Mouse (Mus musculus) hematopoietic stem cell, adult 5-6 weeks (primary cell): Measurements from ENCODE around the gene Rnf41. TPM values are rescaled to one million over a fixed set of nuclear protein-coding genes. Genes with fewer than 3 reads are reported as not detected.

ENCODE experiments used
- ATAC-seq, 2 experiments: fragments of 125-278 bp in 1 of 2; replicated peaks in 1 of 2; 2 replicates each; pipeline ENCODE4 v1.8.0; 2016 to 2017; ENCODE audit warnings: inconsistent platforms in 2 of 2, mild to moderate bottlenecking in 2 of 2, moderate number of reproducible peaks in 2 of 2, low read depth in 1 of 2, moderate TSS enrichment in 1 of 2; ENCODE audit not compliant: low FRiP score in 2 of 2, poor library complexity in 2 of 2, severe bottlenecking in 2 of 2, insufficient read depth in 1 of 2, low TSS enrichment in 1 of 2
- total RNA-seq: library from RNA; stranded (forward); fragments of 172-1452, 232-1000 nt; gene quantifications from 2 replicates; pipeline ENCODE4 v1.2.3, GENCODE M21; 2017

Rnf41 gene
- total RNA-seq, 1 experiment from 2014 or later = 18.4 TPM

GRCm38 (mm10) chr10:128410560-128410845 is 954 bp upstream of the Rnf41 start:
- no peak for ATAC-seq

GRCm38 (mm10) chr10:128412055-128412381 is 561 bp downstream of the Rnf41 start:
- ATAC-seq = 0 out of 4 replicates have a peak, but pooled peaks of 1 of the 2 experiments have one; percentile 0

GRCm38 (mm10) chr10:128412558-128412957 is 1.1 kb downstream of the Rnf41 start:
- ATAC-seq = no peak

- ATAC-seq = no peak
Measured at GRCm38 (mm10) chr10:128413076-128413475, 1.6 kb downstream of the Rnf41 start.

- no peak for ATAC-seq
Measured at GRCm38 (mm10) chr10:128414848-128415247, 3.4 kb downstream of the Rnf41 start.

- ATAC-seq = no peak
Measured at GRCm38 (mm10) chr10:128422426-128422825, 11.0 kb downstream of the Rnf41 start.

- ATAC-seq = peak; percentile 88 to 92
Measured at GRCm38 (mm10) chr10:128424604-128425003, 13.1 kb downstream of the Rnf41 start.

GRCm38 (mm10) chr10:128425260-128425659 is 13.8 kb downstream of the Rnf41 start:
- no peak for ATAC-seq

- ATAC-seq = no peak
Measured at GRCm38 (mm10) chr10:128429052-128429451, 17.6 kb downstream of the Rnf41 start.

- ATAC-seq = no peak
Measured at GRCm38 (mm10) chr10:128429454-128429853, 18.0 kb downstream of the Rnf41 start.

- no peak for ATAC-seq
Measured at GRCm38 (mm10) chr10:128433417-128433816, 22.0 kb downstream of the Rnf41 start.

- peak; percentile 25 to 49; a peak in 2 of 4 replicates for ATAC-seq
Measured at GRCm38 (mm10) chr10:128434681-128435080, 23.2 kb downstream of the Rnf41 start.

- ATAC-seq = no peak
Measured at GRCm38 (mm10) chr10:128435186-128435823, 23.8 kb downstream of the Rnf41 start.

- no peak for ATAC-seq
Measured at GRCm38 (mm10) chr10:128435873-128436272, 24.4 kb downstream of the Rnf41 start.

- no peak for ATAC-seq
Measured at GRCm38 (mm10) chr10:128436376-128436775, 24.9 kb downstream of the Rnf41 start.

- peak; percentile 48 to 54; a peak in 2 of 4 replicates for ATAC-seq
Measured at GRCm38 (mm10) chr10:128438675-128439279, 27.3 kb downstream of the Rnf41 start.

GRCm38 (mm10) chr10:128440407-128440806 is 28.9 kb downstream of the Rnf41 start:
- 0 out of 4 replicates have a peak, but pooled peaks of 1 of the 2 experiments have one; percentile 46 for ATAC-seq

- ATAC-seq = no peak
Measured at GRCm38 (mm10) chr10:128441324-128442119, 30.1 kb downstream of the Rnf41 start.
